Mouse (Mus musculus): ENCODE data around the gene Slc25a23. TPM values are rescaled to one million over a fixed set of nuclear protein-coding genes. Genes with fewer than 3 reads are reported as not detected.

Slc25a23 gene
- total RNA-seq, 2 experiments from 2014 or later = 322 to 366 TPM

DNA sequence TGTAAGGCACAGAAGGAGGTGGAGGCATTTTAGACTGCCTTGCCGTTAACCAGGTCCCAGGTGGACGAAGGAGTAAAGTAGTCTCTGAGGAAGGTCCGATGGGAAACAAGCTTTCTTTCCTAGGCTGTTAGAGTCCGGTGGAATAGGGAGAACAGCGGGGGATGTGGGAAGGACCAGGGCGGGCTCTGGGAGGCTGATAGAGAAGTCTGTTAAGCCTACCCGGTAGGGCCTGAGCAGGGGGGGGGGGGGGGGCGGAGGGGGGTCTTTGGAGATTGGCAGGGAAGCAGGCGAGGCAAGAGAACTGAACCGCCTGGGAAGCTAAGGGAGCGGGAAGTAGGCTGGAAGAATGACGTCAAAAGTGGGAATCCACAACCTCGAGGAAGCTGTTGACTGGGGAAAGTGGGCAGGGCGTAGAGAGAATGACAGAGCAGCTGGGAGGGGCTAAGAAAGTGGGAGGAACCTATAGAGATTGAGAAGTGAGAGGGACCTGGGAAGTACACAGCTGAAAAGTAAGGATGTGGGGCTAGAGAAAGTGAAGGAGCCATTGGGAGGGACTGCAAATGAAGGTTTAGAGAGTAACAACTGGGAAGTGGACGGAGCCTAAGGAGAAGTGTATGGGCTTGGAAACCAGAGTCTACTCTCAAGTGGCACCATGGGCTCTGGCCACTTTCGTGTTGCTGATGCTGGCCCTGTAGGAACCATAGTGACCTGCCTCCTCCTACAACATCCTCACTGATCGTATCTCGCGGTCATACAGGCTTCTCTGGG lies 36.4 kb upstream of the Slc25a23 start:
- intact Hi-C loops (cut with DNase I) = loop anchor here (1.0 to 2.0 kb wide), 2 partner anchors 71 to 239 kb away; no protein-coding TSS in a partner anchor
- DNase-seq (ENCODE audit: extremely low spot score in 1 of 2, low spot score in 2 of 2) = no peak
- Histone ChIP-seq H3K27ac (no peak overlapping the region), H3K4me3 (0 out of 2 replicates have a peak overlapping the region, but pooled peaks have one; percentile 5)
- no peak for TF ChIP-seq CTCF (IDR thresholded peaks at IDR 0.05)

DNA sequence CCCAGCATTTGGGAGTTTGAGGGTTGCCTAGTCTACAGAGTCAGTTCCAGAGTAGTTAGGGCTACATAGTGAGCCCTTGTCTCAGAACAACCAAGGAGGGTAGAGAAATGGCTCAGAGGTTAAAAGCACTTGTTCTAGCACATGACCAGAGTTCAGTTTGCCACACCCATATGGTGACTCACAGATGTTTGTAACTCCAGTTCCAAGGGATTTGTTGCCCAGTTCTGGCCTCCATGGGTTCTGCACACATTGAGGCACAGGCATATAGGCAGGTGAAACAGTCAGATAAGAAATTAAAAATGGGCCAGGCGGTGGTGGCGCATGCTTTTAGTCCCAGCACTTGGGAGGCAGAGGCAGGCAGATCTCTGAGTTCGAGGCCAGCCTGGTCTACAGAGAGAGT lies 34.6 kb upstream of the Slc25a23 start:
- TF ChIP-seq CTCF (IDR thresholded peaks at IDR 0.05) = no peak
- DNase-seq (ENCODE audit: extremely low spot score in 1 of 2, low spot score in 2 of 2) = no peak
- H3K27ac ChIP-seq = no peak overlapping the region
- intact Hi-C loops (cut with DNase I) = no loop called here
- no peak overlapping the region for H3K4me3 ChIP-seq

DNA sequence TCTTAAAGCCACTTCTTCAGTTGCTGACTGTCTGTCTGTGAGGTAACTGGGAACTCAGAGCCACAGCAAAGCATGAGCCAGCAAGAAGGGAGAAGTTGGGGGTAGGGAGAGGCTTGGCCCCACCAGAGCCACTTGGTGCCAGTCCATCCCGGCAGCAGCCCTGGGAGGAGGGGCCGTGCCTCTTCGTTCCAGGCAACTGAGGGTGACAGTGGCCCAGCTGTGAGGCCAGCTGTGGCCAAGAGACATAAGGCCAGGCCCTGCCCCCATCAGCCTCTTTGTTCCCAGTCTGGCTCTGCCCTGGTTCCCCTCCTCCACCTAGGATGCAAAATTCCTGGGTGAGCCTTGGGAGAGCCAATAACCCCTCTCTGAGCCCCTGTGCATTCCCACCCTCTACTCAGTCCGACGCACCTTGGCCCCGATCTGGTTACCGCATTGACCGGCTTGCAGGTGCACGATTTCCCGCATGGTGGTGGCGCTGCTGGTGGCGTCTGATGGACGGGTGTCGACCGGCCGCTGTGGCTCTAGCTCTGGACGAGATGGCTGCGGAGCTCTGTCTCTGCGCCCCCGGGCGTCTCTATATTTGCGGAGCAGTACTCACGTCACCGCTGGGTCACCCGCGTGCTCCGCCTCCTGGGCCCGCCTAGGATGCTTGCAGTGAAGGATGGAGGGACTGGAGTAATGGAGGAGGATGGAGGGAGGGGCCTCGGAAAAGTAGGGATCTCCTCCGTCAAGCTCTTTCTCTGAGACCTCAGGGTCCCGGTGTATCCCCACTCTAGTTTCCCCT lies 27.6 kb upstream of the Slc25a23 start, which contains the start of gene Tubb4a:
TSS of gene Tubb4a (minus strand) at position 734 of the 784 bp plus-strand sequence.
- Histone ChIP-seq H3K27ac (peak within 1 kb of the TSS; percentile 94), H3K4me3 (peak within 1 kb of the TSS; percentile 68)
- intact Hi-C loops (cut with DNase I) = loop anchor here (1.0 kb wide), 1 partner anchor 27 kb away; no protein-coding TSS in a partner anchor
- DNase-seq (ENCODE audit: extremely low spot score in 1 of 2, low spot score in 2 of 2) = peak; percentile 86 to 87
- no peak for TF ChIP-seq CTCF (IDR thresholded peaks at IDR 0.05)

DNA sequence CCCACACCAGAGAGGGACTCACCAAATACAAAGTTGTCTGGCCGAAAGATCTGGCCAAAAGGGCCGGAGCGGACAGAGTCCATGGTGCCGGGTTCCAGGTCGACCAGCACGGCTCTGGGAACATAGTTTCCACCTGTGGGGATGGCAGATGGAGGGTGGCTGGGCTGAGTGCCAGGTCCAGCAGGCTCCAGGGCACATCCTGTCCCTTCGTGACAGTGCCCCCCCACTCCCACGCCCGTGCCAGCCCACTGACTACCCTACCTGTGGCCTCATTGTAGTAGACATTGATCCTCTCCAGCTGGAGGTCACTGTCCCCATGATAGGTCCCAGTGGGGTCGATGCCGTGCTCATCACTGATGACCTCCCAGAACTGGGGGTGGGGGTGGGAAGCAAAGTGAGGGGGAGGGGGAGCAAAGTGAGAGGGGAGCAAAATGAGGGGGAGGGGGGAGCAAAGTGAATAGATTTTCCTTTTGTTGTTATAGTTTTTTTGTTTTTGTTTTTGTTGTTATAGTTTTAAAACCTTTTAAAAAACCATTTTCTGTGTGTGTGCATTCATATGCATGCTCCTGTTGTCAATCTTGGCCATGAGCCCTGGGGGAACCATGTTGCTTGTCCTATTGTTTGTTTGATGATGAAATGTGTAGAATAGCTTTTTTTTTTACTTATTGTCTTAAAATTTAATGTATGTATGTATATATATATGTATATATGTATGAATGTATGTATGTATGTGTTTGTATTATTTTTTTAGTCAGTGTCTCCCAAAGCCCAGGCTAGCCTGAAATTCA lies 26.5 kb upstream of the Slc25a23 start:
- peak in 1 of 2 experiments; percentile 32 for DNase-seq (ENCODE audit: extremely low spot score in 1 of 2, low spot score in 2 of 2)
- no peak for TF ChIP-seq CTCF (IDR thresholded peaks at IDR 0.05)

DNA sequence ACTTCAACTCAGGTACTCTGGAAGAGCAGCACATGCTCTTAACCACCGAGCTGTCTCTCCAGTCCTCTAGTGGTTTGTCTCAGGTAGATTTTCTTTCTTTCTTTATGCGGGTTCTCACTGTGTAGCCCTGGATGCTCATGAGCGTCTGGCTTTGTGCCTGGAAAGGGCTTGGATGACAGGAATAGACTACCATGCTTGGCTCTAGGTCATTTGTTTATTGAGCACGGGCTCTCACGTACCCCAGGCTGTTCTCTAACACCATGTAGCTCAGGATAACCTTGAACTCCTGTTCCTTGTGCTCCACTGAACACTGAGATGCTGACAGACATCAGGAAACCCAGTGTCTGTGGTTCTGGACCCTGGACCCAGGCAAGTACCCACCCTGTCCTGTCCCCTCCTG lies 22.8 kb upstream of the Slc25a23 start:
- TF ChIP-seq CTCF (IDR thresholded peaks at IDR 0.05) = no peak
- Histone ChIP-seq H3K4me3 (no peak overlapping the region), H3K27ac (no peak overlapping the region)
- intact Hi-C loops (cut with DNase I) = no loop called here
- no peak for DNase-seq (ENCODE audit: extremely low spot score in 1 of 2, low spot score in 2 of 2)

More for the DNA sequence above, 26.5 kb upstream of the Slc25a23 start:
- peak overlapping the region; percentile 94 for H3K27ac ChIP-seq
- intact Hi-C loops (cut with DNase I) = no loop called here
- H3K4me3 ChIP-seq = peak overlapping the region; percentile 68

DNA sequence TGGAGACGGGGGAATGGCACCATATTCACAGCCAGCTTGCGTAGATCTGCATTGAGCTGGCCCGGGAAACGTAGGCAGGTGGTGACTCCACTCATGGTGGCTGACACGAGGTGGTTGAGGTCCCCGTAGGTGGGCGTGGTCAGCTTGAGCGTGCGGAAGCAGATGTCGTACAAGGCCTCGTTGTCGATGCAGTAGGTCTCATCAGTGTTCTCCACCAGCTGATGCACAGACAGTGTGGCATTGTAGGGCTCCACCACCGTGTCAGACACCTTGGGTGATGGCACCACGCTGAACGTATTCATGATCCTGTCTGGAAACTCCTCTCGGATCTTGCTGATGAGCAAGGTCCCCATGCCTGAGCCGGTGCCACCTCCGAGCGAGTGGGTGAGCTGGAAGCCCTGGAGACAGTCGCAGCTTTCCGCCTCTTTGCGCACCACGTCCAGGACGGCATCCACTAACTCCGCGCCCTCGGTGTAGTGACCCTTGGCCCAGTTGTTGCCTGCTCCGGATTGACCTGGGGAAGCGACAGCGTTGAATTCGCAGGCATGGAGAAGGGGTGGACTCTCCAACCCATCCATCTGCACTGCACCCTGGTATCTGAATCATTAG lies 21.7 kb upstream of the Slc25a23 start:
- no peak overlapping the region for H3K4me3 ChIP-seq
- H3K27ac ChIP-seq = no peak overlapping the region
- DNase-seq (ENCODE audit: extremely low spot score in 1 of 2, low spot score in 2 of 2) = no peak
- intact Hi-C loops (cut with DNase I) = no loop called here
- TF ChIP-seq CTCF (IDR thresholded peaks at IDR 0.05) = no peak

DNA sequence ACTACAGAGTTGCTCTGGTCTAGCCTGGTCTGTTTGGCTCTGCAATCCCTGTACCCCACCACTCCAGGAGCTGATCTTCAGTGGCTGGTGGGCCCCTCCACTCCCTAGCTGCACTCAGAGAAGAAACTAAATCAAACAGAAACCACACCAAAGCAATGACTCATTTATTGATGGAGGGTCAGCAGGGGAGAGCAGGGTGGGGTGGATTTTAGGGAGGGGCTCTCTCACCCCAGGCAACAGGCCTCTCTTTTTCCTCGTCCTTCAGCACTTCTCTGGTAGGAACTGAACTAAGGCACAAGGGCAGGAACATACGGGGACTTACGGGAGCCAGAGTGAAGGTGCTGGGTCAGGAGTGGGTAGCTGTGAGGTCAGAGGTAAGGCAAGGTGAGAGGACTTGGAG lies 20.3 kb upstream of the Slc25a23 start:
- no peak overlapping the region for H3K27ac ChIP-seq
- intact Hi-C loops (cut with DNase I) = no loop called here
- no peak overlapping the region for H3K4me3 ChIP-seq
- DNase-seq (ENCODE audit: extremely low spot score in 1 of 2, low spot score in 2 of 2) = no peak
- no peak for TF ChIP-seq CTCF (IDR thresholded peaks at IDR 0.05)

DNA sequence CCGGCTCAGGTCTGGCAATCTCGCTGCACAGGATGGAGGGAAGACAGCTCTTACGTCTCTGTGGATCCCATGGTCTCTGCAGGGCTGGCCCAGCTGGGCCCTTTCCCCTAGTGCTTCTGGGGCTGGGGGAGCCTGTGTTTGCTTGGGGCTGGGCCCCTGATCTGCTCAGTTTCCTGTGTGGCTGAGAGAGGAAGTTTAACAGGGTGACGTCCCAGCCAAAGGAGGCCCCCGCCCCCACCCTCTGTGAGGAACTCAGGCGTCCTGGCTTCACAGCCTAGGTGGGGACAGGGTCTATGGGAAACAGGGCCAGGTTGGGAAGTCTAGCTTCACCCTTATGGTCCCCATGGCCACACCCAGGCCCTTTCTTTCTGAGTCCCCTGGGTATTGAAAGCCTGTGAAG lies 18.7 kb upstream of the Slc25a23 start, which contains the start of gene Dennd1c:
TSS of gene Dennd1c (minus strand) at position 179 of the 400 bp plus-strand sequence.
- Histone ChIP-seq H3K27ac (no peak within 1 kb of the TSS), H3K4me3 (no peak within 1 kb of the TSS)
- TF ChIP-seq CTCF (IDR thresholded peaks at IDR 0.05) = no peak
- intact Hi-C loops (cut with DNase I) = no loop called here
- DNase-seq (ENCODE audit: extremely low spot score in 1 of 2, low spot score in 2 of 2) = no peak

DNA sequence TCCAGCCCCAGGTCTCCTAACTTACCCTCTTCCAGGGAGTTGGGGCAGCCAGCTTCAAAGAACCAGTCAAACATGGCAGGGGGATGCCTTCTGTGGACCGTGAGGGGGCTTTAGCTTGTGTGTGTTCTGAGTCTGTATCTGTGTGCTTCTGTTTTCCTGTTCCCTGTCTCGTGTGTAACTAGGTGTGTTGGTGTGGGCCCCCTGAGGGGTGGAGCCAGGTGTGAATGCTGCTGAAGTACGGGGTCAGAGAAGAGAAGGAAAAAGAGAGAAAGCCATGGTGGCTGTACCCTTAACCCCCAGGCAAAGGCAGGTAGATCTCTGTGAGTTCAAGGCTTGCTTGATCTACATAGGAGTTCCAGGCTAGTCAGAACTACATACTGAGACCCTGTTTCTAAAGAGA lies 17.3 kb upstream of the Slc25a23 start:
- TF ChIP-seq CTCF (IDR thresholded peaks at IDR 0.05) = no peak
- no peak overlapping the region for H3K4me3 ChIP-seq
- no peak overlapping the region for H3K27ac ChIP-seq
- DNase-seq (ENCODE audit: extremely low spot score in 1 of 2, low spot score in 2 of 2) = no peak
- intact Hi-C loops (cut with DNase I) = no loop called here

DNA sequence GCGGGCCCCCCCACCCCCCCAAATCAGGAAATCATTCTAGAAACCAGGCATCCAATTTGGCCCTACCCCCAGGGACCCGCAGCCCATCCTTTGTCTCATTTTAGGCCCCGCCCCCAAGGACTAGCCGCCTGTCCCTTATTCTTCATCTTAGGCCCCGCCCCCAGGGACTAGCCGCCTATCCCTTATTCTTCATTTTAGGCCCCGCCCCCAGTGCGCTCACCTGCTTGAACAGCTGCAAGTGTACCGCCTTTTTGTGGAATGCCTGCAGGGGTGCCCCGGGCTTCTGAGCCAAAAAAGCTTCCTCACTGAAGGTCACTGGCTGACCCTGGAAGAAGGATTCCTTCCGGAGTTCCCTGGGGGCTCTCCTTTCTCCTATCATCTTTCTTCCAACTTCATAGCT lies 11.0 kb upstream of the Slc25a23 start:
- no peak for TF ChIP-seq CTCF (IDR thresholded peaks at IDR 0.05)
- H3K4me3 ChIP-seq = no peak overlapping the region
- intact Hi-C loops (cut with DNase I) = no loop called here
- no peak overlapping the region for H3K27ac ChIP-seq
- DNase-seq (ENCODE audit: extremely low spot score in 1 of 2, low spot score in 2 of 2) = no peak

DNA sequence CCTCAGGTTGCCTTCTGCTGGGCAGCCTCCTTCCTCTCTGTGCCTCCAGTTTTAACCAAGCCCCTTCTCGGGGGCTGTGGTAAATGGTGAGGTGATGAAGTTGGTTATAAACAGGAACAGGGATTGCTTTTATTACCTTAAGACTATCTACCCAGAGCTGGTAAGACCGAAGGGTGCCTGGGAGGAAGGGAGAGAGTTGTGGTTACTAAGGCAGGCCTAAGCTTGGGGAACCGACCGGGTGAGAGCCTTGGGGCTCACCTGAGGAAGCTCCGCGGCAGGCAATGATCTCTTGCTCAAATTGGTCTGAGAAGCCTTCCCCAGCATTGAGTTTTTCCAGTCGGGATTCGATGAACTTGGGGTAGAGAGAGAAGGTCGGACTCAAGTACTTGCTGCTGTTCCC lies 10.6 kb upstream of the Slc25a23 start:
- TF ChIP-seq CTCF (IDR thresholded peaks at IDR 0.05) = no peak

More for the DNA sequence above, 10.6 kb upstream of the Slc25a23 start:
- H3K4me3 ChIP-seq = no peak overlapping the region
- H3K27ac ChIP-seq = no peak overlapping the region
- intact Hi-C loops (cut with DNase I) = no loop called here
- DNase-seq (ENCODE audit: extremely low spot score in 1 of 2, low spot score in 2 of 2) = no peak

Data from left cerebral cortex, adult 2 months (tissue).